Comparison of ENCODE assay signal across 21 mouse cellular contexts in genomic region chr11:35379407-35379806, GRCm38 (mm10).
DNase-seq lines count a peak whose midpoint lies in the region; ATAC-seq and TF ChIP-seq lines count a peak whose summit lies in the region.
"Had no signal": no experiment of that assay in that cellular context is flagged by ENCODE, and none has a peak within 500 bp of the region (broad histone marks: within the 10 kb centered on the region; RNA-seq: fewer than 3 reads in every experiment).

No protein-coding gene starts in this region.

- no peak for TF ChIP-seq EP300 in CH12.LX (IDR thresholded peaks at IDR 0.05; ENCODE audit: low read length)

- dilution Hi-C loops in CH12.LX (cut with MboI; ENCODE audit: extremely low pct_ligation_motif_present, extremely low pct_unique_long_range_greater_than_20kb, low sequenced_read_pairs), result no loop called here

- H3K4me3 ChIP-seq in forebrain, postnatal 0 days (ENCODE audit: low read depth, low read length), result no peak overlapping the region
- H3K4me3 ChIP-seq in forebrain, embryonic 10.5 days, result no peak overlapping the region
- H3K4me3 ChIP-seq in CH12.LX (replicated peaks in 1 of 3; ENCODE audit: low read depth in 2 of 3, low read length in 2 of 3, poor library complexity in 1 of 3), result no peak overlapping the region
- peak overlapping the region; percentile 26 for H3K4me3 ChIP-seq in cortical plate, adult 2 months (ENCODE audit: insufficient read depth, low read length)
- H3K4me3 ChIP-seq in limb, embryonic 15.5 days, result no peak overlapping the region
- H3K4me3 ChIP-seq in cerebellum, adult 2 months (replicated peaks; ENCODE audit: insufficient read depth, low read depth, low read length), result no peak overlapping the region
- H3K4me3 ChIP-seq: hindbrain, embryonic 12.5 days; liver, embryonic 13.5 days had no signal

- in situ Hi-C loops in CH12.LX (cut with MboI; ENCODE audit: low pct_ligation_motif_present, low pct_unique_long_range_greater_than_20kb, low sequenced_read_pairs), result no loop called here

- H3K79me2 ChIP-seq in CH12.LX (replicated peaks; ENCODE audit: control insufficient read depth, extremely low read depth, insufficient read depth, poor library complexity, severe bottlenecking), result no peaks in the 10 kb centered on the region

- peak; percentile 36 for DNase-seq in forebrain, postnatal 0 days
- DNase-seq in forebrain, embryonic 10.5 days (ENCODE audit: extremely low spot score, low spot score), result no peak
- DNase-seq in CH12.LX (ENCODE audit: extremely low read depth), result no peak
- DNase-seq in heart, postnatal 4 days, result no peak
- DNase-seq in gastrocnemius, adult 8-10 months (ENCODE audit: low spot score in 2 of 2), result no peak
- no peak for DNase-seq in cerebellum, adult 2 months
- DNase-seq: adrenal gland, postnatal 36 days; cerebellum, adult 8-10 months; heart, postnatal 10 days; liver, embryonic 13.5 days; lung, embryonic 14.5 days; lung, postnatal 36 days; retina, postnatal 1 day; right cerebral cortex, postnatal 4 days; thymus, adult 18-20 months; thymus, postnatal 4 days had no signal

- no peak overlapping the region for H3K27ac ChIP-seq in forebrain, postnatal 0 days (ENCODE audit: low read depth, low read length)
- H3K27ac ChIP-seq in forebrain, embryonic 10.5 days, result no peak overlapping the region
- no peak overlapping the region for H3K27ac ChIP-seq in CH12.LX (ENCODE audit: insufficient read depth, low read depth)
- no peak overlapping the region for H3K27ac ChIP-seq in cortical plate, adult 2 months (ENCODE audit: insufficient read depth, low read length)
- peak overlapping the region; percentile 59 for H3K27ac ChIP-seq in limb, embryonic 15.5 days
- H3K27ac ChIP-seq in cerebellum, adult 2 months (ENCODE audit: insufficient read depth, low read length), result no peak overlapping the region
- H3K27ac ChIP-seq: hindbrain, embryonic 12.5 days; liver, embryonic 13.5 days had no signal

- no peak for TF ChIP-seq POLR2A in CH12.LX (IDR thresholded peaks at IDR 0.05; ENCODE audit: low read depth, low read length)
- TF ChIP-seq POLR2A in cortical plate, adult 2 months (IDR thresholded peaks at IDR 0.05; ENCODE audit: extremely low read depth, insufficient read depth, low read length), result no peak
- TF ChIP-seq POLR2A in cerebellum, adult 2 months (IDR thresholded peaks at IDR 0.05; ENCODE audit: borderline replicate concordance, insufficient read depth, low read length), result no peak

- no peak for TF ChIP-seq RAD21 in CH12.LX (IDR thresholded peaks at IDR 0.05; ENCODE audit: low read depth, low read length)

- no peak for TF ChIP-seq CTCF in forebrain, postnatal 0 days (IDR thresholded peaks at IDR 0.05; ENCODE audit: low read depth)
- no peak for TF ChIP-seq CTCF in CH12.LX (conservative IDR thresholded peaks at IDR 0.05 in 1 of 2, IDR thresholded peaks at IDR 0.05 in 1 of 2; ENCODE audit: low read depth in 2 of 2, low read length in 2 of 2)
- TF ChIP-seq CTCF in cortical plate, adult 2 months (IDR thresholded peaks at IDR 0.05; ENCODE audit: extremely low read depth, insufficient read depth, low read length), result no peak
- no peak for TF ChIP-seq CTCF in cerebellum, adult 2 months (IDR thresholded peaks at IDR 0.05; ENCODE audit: borderline replicate concordance, insufficient read depth, low read depth, low read length)

- no peaks in the 10 kb centered on the region for H3K27me3 ChIP-seq in forebrain, postnatal 0 days (ENCODE audit: insufficient read depth, low read length)
- H3K27me3 ChIP-seq in forebrain, embryonic 10.5 days (ENCODE audit: poor library complexity, severe bottlenecking), result peaks cover 13% of the 10 kb centered on the region
- H3K27me3 ChIP-seq in CH12.LX (replicated peaks), result no peaks in the 10 kb centered on the region
- no peaks in the 10 kb centered on the region for H3K27me3 ChIP-seq in limb, embryonic 15.5 days
- H3K27me3 ChIP-seq in cerebellum, adult 2 months (ENCODE audit: control insufficient read depth, insufficient read depth, low read length), result no peaks in the 10 kb centered on the region
- H3K27me3 ChIP-seq: hindbrain, embryonic 12.5 days; liver, embryonic 13.5 days had no signal

- WGBS in forebrain, postnatal 0 days, result 75% methylated on average over 7 of the region's 7 CpGs
- WGBS in forebrain, embryonic 10.5 days, result 89% methylated on average over 7 of the region's 7 CpGs
- WGBS in limb, embryonic 15.5 days, result 56% methylated on average over 7 of the region's 7 CpGs
- 86% methylated on average over 7 of the region's 7 CpGs for WGBS in cerebellum, adult 2 months

- H3K4me2 ChIP-seq in forebrain, postnatal 0 days (ENCODE audit: low read depth), result peak overlapping the region; percentile 33
- no peak overlapping the region for H3K4me2 ChIP-seq in CH12.LX (ENCODE audit: insufficient read depth, low read depth, poor library complexity, severe bottlenecking)
- H3K4me2 ChIP-seq in limb, embryonic 15.5 days, result no peak overlapping the region
- H3K4me2 ChIP-seq: heart, embryonic 11.5 days; hindbrain, embryonic 12.5 days; liver, embryonic 13.5 days; lung, embryonic 14.5 days had no signal

- no peaks in the 10 kb centered on the region for H3K4me1 ChIP-seq in forebrain, postnatal 0 days (ENCODE audit: insufficient read depth)
- H3K4me1 ChIP-seq in forebrain, embryonic 10.5 days, result peaks cover 20% of the 10 kb centered on the region
- H3K4me1 ChIP-seq in CH12.LX (ENCODE audit: control insufficient read depth in 1 of 2, insufficient read depth in 2 of 2), result peaks cover 3 to 9% of the 10 kb centered on the region in 2 experiments; a peak in 2 of 4 replicates
- peaks cover 1% of the 10 kb centered on the region; the same call in 1 of the 2 replicates for H3K4me1 ChIP-seq in cortical plate, adult 2 months (ENCODE audit: control insufficient read depth, insufficient read depth, low read length)
- H3K4me1 ChIP-seq in limb, embryonic 15.5 days, result peaks cover 10% of the 10 kb centered on the region
- H3K4me1 ChIP-seq in cerebellum, adult 2 months (ENCODE audit: control insufficient read depth, insufficient read depth, low read length), result no peaks in the 10 kb centered on the region
- H3K4me1 ChIP-seq: liver, embryonic 13.5 days had no signal

- ATAC-seq in forebrain, postnatal 0 days, result peak; percentile 76
- no peak for ATAC-seq in limb, embryonic 15.5 days (ENCODE audit: insufficient number of reproducible peaks, low FRiP score, low TSS enrichment, low read depth)
- ATAC-seq: forebrain, embryonic 14.5 days had no signal

- no peaks in the 10 kb centered on the region for H3K9me3 ChIP-seq in forebrain, postnatal 0 days (ENCODE audit: low read length)
- H3K9me3 ChIP-seq in forebrain, embryonic 10.5 days, result no peaks in the 10 kb centered on the region
- H3K9me3 ChIP-seq in CH12.LX (replicated peaks; ENCODE audit: low read length), result no peaks in the 10 kb centered on the region
- no peaks in the 10 kb centered on the region for H3K9me3 ChIP-seq in limb, embryonic 15.5 days
- H3K9me3 ChIP-seq: hindbrain, embryonic 12.5 days; liver, embryonic 13.5 days had no signal

- H3K36me3 ChIP-seq in forebrain, postnatal 0 days (ENCODE audit: insufficient read depth), result no peaks in the 10 kb centered on the region
- H3K36me3 ChIP-seq in forebrain, embryonic 10.5 days (replicated peaks), result no peaks in the 10 kb centered on the region
- H3K36me3 ChIP-seq in CH12.LX (replicated peaks in 1 of 2; ENCODE audit: control insufficient read depth in 1 of 2, insufficient read depth in 1 of 2, low read length in 1 of 2), result no peaks in the 10 kb centered on the region
- H3K36me3 ChIP-seq in limb, embryonic 15.5 days, result no peaks in the 10 kb centered on the region
- H3K36me3 ChIP-seq: hindbrain, embryonic 12.5 days; liver, embryonic 13.5 days had no signal

- H3K9ac ChIP-seq in forebrain, postnatal 0 days, result no peak overlapping the region
- H3K9ac ChIP-seq in CH12.LX (ENCODE audit: insufficient read depth, low read depth), result no peak overlapping the region
- no peak overlapping the region for H3K9ac ChIP-seq in limb, embryonic 15.5 days
- H3K9ac ChIP-seq: hindbrain, embryonic 12.5 days; liver, embryonic 13.5 days; lung, embryonic 14.5 days had no signal

TF ChIP-seq in CH12.LX, 34 proteins besides CTCF, POLR2A, EP300 and RAD21:
- TF ChIP-seq USF1 (IDR thresholded peaks at IDR 0.05; ENCODE audit: low read depth, low read length) (no peak), HCFC1 (IDR thresholded peaks at IDR 0.05; ENCODE audit: low read depth, low read length) (peak; percentile 71), JUND (conservative IDR thresholded peaks at IDR 0.05; ENCODE audit: low read depth, low read length) (no peak), BHLHE40 (IDR thresholded peaks at IDR 0.05; ENCODE audit: low read depth, low read length) (no peak), ELF1 (IDR thresholded peaks at IDR 0.05; ENCODE audit: low read depth, low read length) (peak; percentile 65)
TF ChIP-seq in CH12.LX: peak in this region for 2.
